Mouse (Mus musculus) lung, postnatal 0 days (tissue): ENCODE data around the gene Ksr2. TPM values are rescaled to one million over a fixed set of nuclear protein-coding genes. Genes with fewer than 3 reads are reported as not detected.

Source experiments
- ATAC-seq: fragments of 200-750 bp; cut with Nextera tagmentation; 2 replicates; pipeline ENCODE4 v1.8.0; 2017; ENCODE audit warnings: moderate library complexity
- DNase-seq: peaks from one replicate; pipeline ENCODE4 v3.0.0-alpha.2; 2016; ENCODE audit warnings: low spot score
- H3K27ac ChIP-seq: fragments of 300-500 bp; sonication (generic); 2 replicates; pipeline ENCODE4 v1.5.1; 2014; ENCODE audit warnings: antibody characterized with exemption, mild to moderate bottlenecking, low read length, mixed read lengths
- H3K27me3 ChIP-seq: fragments of 300-500 bp; sonication (generic); replicated peaks from 2 replicates; pipeline ENCODE4 v1.6.1; 2014; ENCODE audit warnings: low read length, mixed read lengths; ENCODE audit not compliant: insufficient read depth
- H3K36me3 ChIP-seq: fragments of 300-500 bp; sonication (generic); 2 replicates; pipeline ENCODE4 v1.6.1; 2014; ENCODE audit warnings: low read length, mixed read lengths; ENCODE audit not compliant: insufficient read depth
- H3K4me1 ChIP-seq: fragments of 300-500 bp; sonication (generic); 2 replicates; pipeline ENCODE4 v1.6.1; 2014; ENCODE audit warnings: antibody characterized with exemption, low read depth, low read length, mixed read lengths; ENCODE audit not compliant: insufficient read depth
- H3K4me2 ChIP-seq: fragments of 300-500 bp; sonication (generic); replicated peaks from 2 replicates; pipeline ENCODE4 v1.6.1; 2014; ENCODE audit warnings: low read depth, mild to moderate bottlenecking, low read length, moderate library complexity, mixed read lengths
- H3K4me3 ChIP-seq: fragments of 300-500 bp; sonication (generic); 2 replicates; pipeline ENCODE4 v1.5.1; 2014; ENCODE audit warnings: low read depth, low read length
- H3K9ac ChIP-seq: fragments of 300-500 bp; sonication (generic); replicated peaks from 2 replicates; pipeline ENCODE4 v1.6.1; 2014; ENCODE audit warnings: low read depth, mild to moderate bottlenecking
- H3K9me3 ChIP-seq: fragments of 300-500 bp; sonication (generic); 2 replicates; pipeline ENCODE4 v1.6.1; 2016; ENCODE audit warnings: low read length, mixed read lengths
- CTCF ChIP-seq: IDR thresholded peaks from 2 replicates; pipeline ENCODE4 v1.5.1; 2016; ENCODE audit warnings: antibody characterized with exemption, mild to moderate bottlenecking
- EP300 ChIP-seq: IDR thresholded peaks from 2 replicates; pipeline ENCODE4 v1.6.1; 2016; ENCODE audit warnings: antibody characterized with exemption, mild to moderate bottlenecking, control low read depth
- WGBS: fragments of 180-500 bp; shearing (Covaris S2); extraction: QIAGEN DNeasy Blood & Tissue Kit; methylation state at CpG from one replicate; pipeline ENCODE4 v1.1.7; 2014; 5-methylcytosine and 5-hydroxymethylcytosine counted together
- polyA plus RNA-seq: library from polyadenylated mRNA; unstranded; fragments of >200 nt; fragmentation: Nextera tagmentation; extraction: Ambion mirVana; gene quantifications from 2 replicates; pipeline ENCODE4 v1.2.1, GENCODE M21; 2015

The Ksr2 gene
- polyA plus RNA-seq, 1 experiment from 2014 or later = 0.08 TPM

DNA sequence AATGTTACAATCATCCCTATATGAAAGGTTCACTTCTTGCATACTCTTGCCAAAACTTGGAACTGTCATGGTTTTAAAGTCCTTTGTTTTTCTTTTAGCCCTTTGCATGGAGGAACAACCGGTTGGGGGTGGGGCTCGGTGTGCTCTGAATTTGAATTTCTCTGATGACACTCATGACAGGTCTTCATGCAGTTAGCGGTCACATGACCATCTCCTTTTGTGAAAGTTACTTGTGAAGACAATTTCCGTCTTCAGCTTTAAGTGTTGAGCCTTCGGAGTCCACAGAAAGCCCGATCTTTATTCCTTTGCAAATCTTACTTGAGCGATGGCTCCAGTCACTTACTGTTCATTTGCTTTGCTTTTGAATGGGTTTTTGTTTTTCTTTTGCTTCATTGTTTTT is 397.1 kb downstream of the Ksr2 start:
- Histone ChIP-seq H3K4me1 (no peaks in the 10 kb centered on the region), H3K4me3 (no peak overlapping the region), H3K27ac (no peak overlapping the region), H3K27me3 (no peaks in the 10 kb centered on the region), H3K4me2 (no peak overlapping the region), H3K36me3 (no peaks in the 10 kb centered on the region), H3K9ac (no peak overlapping the region), H3K9me3 (no peaks in the 10 kb centered on the region)
- no peak for TF ChIP-seq CTCF
- no peak for TF ChIP-seq EP300
- ATAC-seq = no peak
- WGBS = 88% methylated on average over 7 of the region's 7 CpGs
- DNase-seq = no peak

DNA sequence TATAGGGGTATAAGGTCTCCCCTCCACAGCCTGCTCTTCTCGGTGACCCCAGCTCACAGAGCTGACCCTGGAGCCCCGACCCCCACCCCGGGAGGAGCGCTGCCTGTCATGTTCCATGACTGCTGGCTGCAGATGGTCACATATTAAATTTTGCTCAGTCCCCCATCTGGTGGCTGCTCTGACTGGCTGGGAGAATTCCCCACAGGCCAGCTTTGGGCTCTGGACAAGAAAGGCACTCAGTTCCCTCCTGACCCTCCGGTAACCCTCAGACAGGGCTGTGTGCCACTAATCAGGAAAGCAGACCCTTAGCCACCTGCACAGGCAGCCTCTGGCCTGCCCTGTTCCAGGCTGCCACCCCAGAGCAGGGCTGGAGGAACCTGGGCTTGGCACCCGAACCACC is 405.0 kb downstream of the Ksr2 start:
- DNase-seq = no peak
- Histone ChIP-seq H3K4me1 (no peaks in the 10 kb centered on the region), H3K4me2 (no peak overlapping the region), H3K36me3 (no peaks in the 10 kb centered on the region), H3K9me3 (no peaks in the 10 kb centered on the region), H3K27ac (no peak overlapping the region), H3K9ac (no peak overlapping the region), H3K4me3 (no peak overlapping the region), H3K27me3 (no peaks in the 10 kb centered on the region)
- WGBS = 80% methylated on average over 6 of the region's 6 CpGs
- TF ChIP-seq EP300 (no peak), CTCF (no peak)
- ATAC-seq = no peak

DNA sequence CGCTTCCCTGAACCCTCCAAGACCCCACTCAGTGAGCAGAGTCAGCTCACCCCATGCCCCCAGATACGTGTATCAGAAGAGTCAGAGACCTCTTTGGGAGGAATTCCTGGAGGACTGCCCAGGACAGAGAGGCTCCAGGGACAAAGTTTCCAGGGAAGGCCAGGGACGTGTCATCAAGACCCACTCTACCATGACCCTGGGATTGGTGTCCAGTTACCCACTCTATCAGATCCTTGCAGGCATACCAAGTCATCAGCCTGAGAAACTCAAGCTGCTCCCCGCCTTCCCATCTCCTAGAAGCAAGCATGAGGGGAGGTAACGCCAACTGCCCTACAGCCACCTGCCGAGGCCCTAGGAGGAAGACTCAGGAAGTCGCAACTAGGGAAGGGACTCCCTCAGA is 406.6 kb downstream of the Ksr2 start:
- Histone ChIP-seq H3K4me1 (no peaks in the 10 kb centered on the region), H3K9me3 (no peaks in the 10 kb centered on the region), H3K4me2 (no peak overlapping the region), H3K9ac (no peak overlapping the region), H3K27me3 (no peaks in the 10 kb centered on the region), H3K36me3 (no peaks in the 10 kb centered on the region), H3K27ac (no peak overlapping the region), H3K4me3 (no peak overlapping the region)
- WGBS = 41% methylated on average over 7 of the region's 7 CpGs
- TF ChIP-seq CTCF = no peak
- ATAC-seq (no peak), DNase-seq (no peak)

DNA sequence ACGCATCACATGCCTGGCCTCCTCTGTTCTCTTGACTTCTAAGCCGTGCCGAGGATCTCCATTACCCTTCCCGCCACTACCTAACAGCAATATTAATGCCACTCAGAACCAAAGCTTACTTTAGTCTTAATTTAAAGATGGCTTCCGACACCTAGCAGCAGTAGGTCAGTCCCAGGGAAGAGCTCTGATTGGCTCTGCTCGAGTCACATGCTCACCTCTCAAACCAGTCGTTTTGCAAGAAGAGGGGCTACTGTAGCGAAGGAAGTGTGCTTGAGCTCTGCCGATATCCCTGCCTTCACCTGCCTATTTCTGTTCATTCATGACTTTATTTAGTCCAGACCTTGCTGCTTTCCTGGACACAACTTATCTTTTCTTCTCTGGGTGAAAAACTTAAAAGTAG is 410.0 kb downstream of the Ksr2 start:
- Histone ChIP-seq H3K4me2 (no peak overlapping the region), H3K4me1 (no peaks in the 10 kb centered on the region), H3K27ac (no peak overlapping the region), H3K9me3 (no peaks in the 10 kb centered on the region), H3K4me3 (no peak overlapping the region), H3K36me3 (no peaks in the 10 kb centered on the region), H3K9ac (no peak overlapping the region), H3K27me3 (no peaks in the 10 kb centered on the region)
- DNase-seq = no peak
- 91% methylated on average over 9 of the region's 9 CpGs for WGBS
- no peak for TF ChIP-seq CTCF
- TF ChIP-seq EP300 = no peak
- ATAC-seq = no peak

DNA sequence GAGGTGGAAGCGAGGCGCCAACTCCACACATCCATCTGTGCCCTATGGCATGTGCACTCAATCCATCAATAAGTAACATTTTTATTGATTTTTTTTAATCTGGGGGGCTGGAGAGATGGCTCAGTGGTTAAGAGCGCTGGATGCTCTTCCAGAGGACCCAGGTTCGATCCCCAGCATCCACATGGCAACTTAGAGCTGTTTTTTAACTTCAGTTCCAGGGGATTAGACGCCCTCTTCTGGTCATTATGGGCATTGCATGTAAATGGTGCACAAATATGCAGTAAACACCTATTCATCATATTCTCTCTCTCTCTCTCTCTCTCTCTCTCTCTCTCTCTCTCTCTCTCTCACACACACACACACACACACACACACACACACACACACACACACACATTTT is 410.7 kb downstream of the Ksr2 start:
- Histone ChIP-seq H3K27ac (no peak overlapping the region), H3K9ac (no peak overlapping the region), H3K9me3 (no peaks in the 10 kb centered on the region), H3K4me3 (no peak overlapping the region), H3K4me1 (no peaks in the 10 kb centered on the region), H3K36me3 (no peaks in the 10 kb centered on the region), H3K27me3 (no peaks in the 10 kb centered on the region), H3K4me2 (no peak overlapping the region)
- TF ChIP-seq EP300 = no peak
- peak; percentile 57 for TF ChIP-seq CTCF
- DNase-seq (no peak), ATAC-seq (no peak)
- 72% methylated on average over 5 of the region's 5 CpGs for WGBS

Other genes with a start within 250 kb of the Ksr2 start
- 273 and 289 TPM in 2 replicates for gene Pebp1, start 126.4 kb upstream of the Ksr2 start, polyA plus RNA-seq
- 19.7 and 23.7 TPM in 2 replicates for gene Vsig10, start 94.9 kb upstream of the Ksr2 start, polyA plus RNA-seq
- gene Wsb2, start 56.7 kb upstream of the Ksr2 start, polyA plus RNA-seq = 63.7 and 72.0 TPM in 2 replicates
- gene Rfc5, start 25.0 kb upstream of the Ksr2 start, polyA plus RNA-seq = 17.4 and 18.2 TPM in 2 replicates